ENCODE assay signal across 12 mouse cellular contexts in the genomic region with DNA sequence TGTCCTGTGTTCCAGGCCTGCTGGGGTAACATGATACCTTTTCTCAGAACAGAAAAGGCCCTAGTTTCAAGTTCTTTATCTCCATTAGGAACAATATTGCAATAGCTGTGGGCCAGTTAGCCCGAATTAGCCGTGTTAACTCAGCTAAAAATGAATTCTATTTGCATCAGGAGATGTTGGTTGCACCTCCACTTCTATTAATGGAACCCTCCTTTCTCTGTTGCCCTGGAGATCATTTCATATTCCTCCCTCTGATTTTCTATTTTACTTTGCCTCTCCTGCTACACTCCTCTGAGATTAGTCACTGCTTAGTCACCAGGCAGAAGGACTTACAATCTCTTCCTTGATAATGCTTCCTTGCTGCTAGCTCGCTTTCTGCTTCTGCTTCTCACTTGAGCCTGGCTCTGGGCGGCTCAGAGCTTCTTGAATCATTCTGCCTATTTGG. TPM values are rescaled to one million over a fixed set of nuclear protein-coding genes. Genes with fewer than 3 reads are reported as not detected.
DNase-seq lines count a peak whose midpoint lies in the region; ATAC-seq and TF ChIP-seq lines count a peak whose summit lies in the region.
"Had no signal": no experiment of that assay in that cellular context is flagged by ENCODE, and none has a peak within 500 bp of the region (broad histone marks: within the 10 kb centered on the region; RNA-seq: fewer than 3 reads in every experiment).

No protein-coding gene starts in this region.

- no peak overlapping the region for H3K9ac ChIP-seq in kidney, embryonic 15.5 days
- H3K9ac ChIP-seq in kidney, embryonic 16.5 days (replicated peaks; ENCODE audit: low read length) = no peak overlapping the region
- no peak overlapping the region for H3K9ac ChIP-seq in forebrain, embryonic 16.5 days (replicated peaks; ENCODE audit: low read depth, low read length)
- H3K9ac ChIP-seq: forebrain, postnatal 0 days had no signal

- DNase-seq in 416B (ENCODE audit: low read depth) = peak; percentile 90
- peak; percentile 78 for DNase-seq in NIH3T3 (ENCODE audit: low read depth)
- DNase-seq in left cerebral cortex, adult 2 months (ENCODE audit: extremely low spot score in 1 of 2, low spot score in 2 of 2) = peak in 1 of 2 experiments; percentile 64
- no peak for DNase-seq in urinary bladder, postnatal 25 days (ENCODE audit: low spot score)
- no peak for DNase-seq in cerebellum, adult 9-11 months
- DNase-seq: cerebellum, postnatal 10 days; forebrain, postnatal 0 days; thymus, postnatal 4 days had no signal

- H3K9me3 ChIP-seq in kidney, embryonic 15.5 days (replicated peaks) = no peaks in the 10 kb centered on the region
- H3K9me3 ChIP-seq in kidney, embryonic 16.5 days (ENCODE audit: low read length) = no peaks in the 10 kb centered on the region
- H3K9me3 ChIP-seq in forebrain, embryonic 16.5 days (ENCODE audit: control insufficient read depth, low read length) = no peaks in the 10 kb centered on the region

- no peaks in the 10 kb centered on the region for H3K27me3 ChIP-seq in kidney, embryonic 15.5 days
- no peaks in the 10 kb centered on the region for H3K27me3 ChIP-seq in kidney, embryonic 16.5 days (ENCODE audit: insufficient read depth, low read length)
- no peaks in the 10 kb centered on the region; the same call in none of the 2 replicates for H3K27me3 ChIP-seq in forebrain, embryonic 16.5 days (replicated peaks; ENCODE audit: control insufficient read depth, insufficient read depth, low read length)

- H3K4me1 ChIP-seq in kidney, embryonic 15.5 days = peaks cover 21% of the 10 kb centered on the region
- H3K4me1 ChIP-seq in kidney, embryonic 16.5 days (ENCODE audit: insufficient read depth, low read length) = peaks cover 28% of the 10 kb centered on the region
- H3K4me1 ChIP-seq in forebrain, embryonic 16.5 days (replicated peaks; ENCODE audit: control insufficient read depth, insufficient read depth, low read length) = peaks cover 15% of the 10 kb centered on the region

- no peak for TF ChIP-seq CTCF in left cerebral cortex, adult 2 months (IDR thresholded peaks at IDR 0.05)

- no peak for ATAC-seq in kidney, embryonic 15.5 days (replicated peaks; ENCODE audit: low FRiP score)
- ATAC-seq in kidney, embryonic 16.5 days (ENCODE audit: low FRiP score, low TSS enrichment) = no peak
- ATAC-seq in forebrain, embryonic 16.5 days = no peak
- ATAC-seq: forebrain, postnatal 0 days; inflammation-experienced regulatory T-cells, adult 6 months had no signal

- no peak overlapping the region for H3K4me3 ChIP-seq in kidney, embryonic 15.5 days (replicated peaks)
- no peak overlapping the region for H3K4me3 ChIP-seq in kidney, embryonic 16.5 days (ENCODE audit: low read length)
- H3K4me3 ChIP-seq in left cerebral cortex, adult 2 months = no peak overlapping the region
- no peak overlapping the region for H3K4me3 ChIP-seq in forebrain, embryonic 16.5 days (replicated peaks; ENCODE audit: low read length)

- no peak overlapping the region for H3K4me2 ChIP-seq in kidney, embryonic 15.5 days
- no peak overlapping the region for H3K4me2 ChIP-seq in kidney, embryonic 16.5 days (replicated peaks; ENCODE audit: low read depth, low read length)
- no peak overlapping the region for H3K4me2 ChIP-seq in forebrain, embryonic 16.5 days (ENCODE audit: low read length)

- WGBS in kidney, embryonic 15.5 days = 81% methylated on average over 4 of the region's 4 CpGs
- 72% methylated on average over 4 of the region's 4 CpGs for whole genome bisulfite sequencing in kidney, embryonic 16.5 days
- WGBS in forebrain, embryonic 16.5 days = 80% methylated on average over 4 of the region's 4 CpGs

- H3K36me3 ChIP-seq in kidney, embryonic 15.5 days = peaks cover 9% of the 10 kb centered on the region
- 0 out of 2 replicates have a peak, but pooled peaks cover 6% of the 10 kb centered on the region for H3K36me3 ChIP-seq in kidney, embryonic 16.5 days (ENCODE audit: insufficient read depth, low read length)
- no peaks in the 10 kb centered on the region for H3K36me3 ChIP-seq in forebrain, embryonic 16.5 days (ENCODE audit: control insufficient read depth, insufficient read depth)

- H3K27ac ChIP-seq in kidney, embryonic 15.5 days = 0 out of 2 replicates have a peak overlapping the region, but pooled peaks have one; percentile 37
- no peak overlapping the region for H3K27ac ChIP-seq in kidney, embryonic 16.5 days (ENCODE audit: low read length)
- H3K27ac ChIP-seq in left cerebral cortex, adult 2 months = peak overlapping the region; percentile 84
- no peak overlapping the region for H3K27ac ChIP-seq in forebrain, embryonic 16.5 days (ENCODE audit: low read length)

- intact Hi-C loops in left cerebral cortex, adult 2 months (cut with DNase I) = loop anchor here (1.0 to 5.0 kb wide), 3 partner anchors 15 to 85 kb away; no protein-coding TSS in a partner anchor

RNA-seq across cellular contexts. Expression of a gene that starts 4.1 kb away (rescaled TPM):
- 101 and 105 TPM in 2 replicates for polyA plus RNA-seq in kidney, embryonic 15.5 days (2015; fragmentation: Nextera tagmentation; extraction: Ambion mirVana)
- 77.1 and 88.9 TPM in 2 replicates for polyA plus RNA-seq in kidney, embryonic 16.5 days (2015; fragmentation: Nextera tagmentation; extraction: Ambion mirVana)
- 100 to 1,000 TPM; 135 to 149 TPM for total RNA-seq in left cerebral cortex, adult 2 months (2021)
- polyA plus RNA-seq in forebrain, embryonic 16.5 days (2015; fragmentation: Nextera tagmentation; extraction: Ambion mirVana) = 18.8 and 20.8 TPM in 2 replicates

Comparison
In these comparisons a context has a peak if more than half of its experiments do, and no peak if none do; other contexts are left out.
1. H3K27ac ChIP-seq: peak in kidney, embryonic 15.5 days (single experiment) and left cerebral cortex, adult 2 months (single experiment); none in kidney, embryonic 16.5 days (single experiment) and forebrain, embryonic 16.5 days (single experiment).
2. DNase-seq: peak in 416B (single experiment) and NIH3T3 (single experiment); none in urinary bladder, postnatal 25 days (single experiment) and cerebellum, adult 9-11 months (single experiment).